Mouse (Mus musculus): Measurements from ENCODE around the gene Zbtb8b.
"Not testable (repeated sequence)": the region's sequence is repeated elsewhere in the genome, so short reads cannot be mapped to it uniquely, and the experiment has no call there.

Zbtb8b gene

GRCm38 (mm10) chr4:129416478-129416877 lies 24.2 kb downstream of the Zbtb8b start:
- in situ Hi-C loops (cut with MboI, MseI): no loop called here

DNA sequence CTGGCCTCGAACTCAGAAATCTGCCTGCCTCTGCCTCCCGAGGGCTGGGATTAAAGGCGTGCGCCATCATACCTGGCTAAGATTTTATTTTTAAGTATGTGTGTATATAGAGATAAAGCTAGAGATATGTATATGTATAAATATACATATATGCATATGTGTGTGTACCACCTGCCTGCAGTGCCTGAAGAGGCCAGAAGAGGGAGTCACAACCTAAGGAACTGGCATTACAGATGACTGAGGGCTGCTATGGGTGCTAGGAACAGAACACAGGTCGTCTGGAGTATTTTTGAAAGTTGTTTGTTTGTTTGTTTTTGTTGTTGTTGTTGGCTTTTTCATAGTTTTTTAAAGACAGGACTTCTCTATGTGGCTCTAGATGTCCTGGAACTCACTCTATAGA lies 24.8 kb downstream of the Zbtb8b start:
- in situ Hi-C loops (cut with MboI, MseI): no loop called here

DNA sequence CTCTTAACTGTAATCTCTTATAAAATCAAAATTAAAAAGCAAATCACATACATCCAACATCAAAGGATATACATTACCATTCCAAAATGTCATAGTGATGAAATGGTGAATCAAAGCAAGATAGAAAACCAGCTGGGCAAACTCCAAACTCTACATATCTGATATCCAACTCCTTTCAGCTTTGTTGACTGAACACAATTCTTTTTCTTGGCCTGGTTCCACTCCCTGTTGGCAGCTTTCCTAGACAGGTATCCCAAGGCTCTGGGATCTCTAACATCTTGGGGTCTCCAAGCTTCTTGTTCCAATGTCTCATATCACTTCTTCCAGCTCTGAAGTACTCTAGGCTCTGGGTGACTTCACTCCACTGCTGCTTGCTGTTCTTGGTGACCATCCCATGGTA lies 29.7 kb downstream of the Zbtb8b start:
- in situ Hi-C loops (cut with MboI, MseI): no loop called here

DNA sequence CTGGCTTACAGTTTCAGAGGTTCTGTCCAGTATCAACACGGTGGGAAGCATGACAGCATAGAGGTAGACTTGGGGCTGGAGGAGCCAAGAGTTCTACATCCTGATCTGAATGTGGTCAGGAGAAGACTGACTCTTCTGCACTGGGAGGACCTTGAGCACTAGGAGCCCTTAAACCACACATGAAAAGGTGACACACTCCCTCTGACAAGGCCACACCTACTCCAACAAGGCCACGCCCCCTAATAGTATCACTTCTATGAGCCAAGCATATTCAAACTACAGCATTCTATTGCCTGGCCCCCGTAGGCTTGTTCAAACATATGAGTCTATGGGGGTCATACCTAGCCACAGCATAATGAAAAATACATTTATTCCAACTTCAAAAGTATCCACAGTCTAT lies 30.1 kb downstream of the Zbtb8b start:
- in situ Hi-C loops (cut with MboI, MseI): not testable (repeated sequence)

DNA sequence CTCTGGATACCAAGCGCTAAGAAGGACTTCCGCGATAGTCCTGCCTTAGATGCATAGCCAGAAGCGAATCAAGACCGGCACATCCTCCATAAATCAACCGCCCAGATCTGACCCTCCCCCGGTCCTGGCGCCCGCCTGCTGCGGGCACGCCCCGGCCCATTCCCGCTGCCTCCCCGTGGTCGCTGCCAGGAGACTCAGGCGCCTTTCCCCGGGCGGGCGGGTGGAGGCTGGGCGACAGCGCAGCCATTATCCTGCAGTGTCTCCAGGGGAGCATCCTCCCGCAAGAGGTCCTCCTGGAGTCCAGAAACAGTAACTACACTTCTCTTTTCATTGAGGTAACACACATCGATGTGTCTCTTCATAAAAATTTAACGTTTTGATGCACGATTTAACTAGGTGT lies 34.2 kb downstream of the Zbtb8b start:
- in situ Hi-C loops (cut with MboI, MseI): no loop called here

DNA sequence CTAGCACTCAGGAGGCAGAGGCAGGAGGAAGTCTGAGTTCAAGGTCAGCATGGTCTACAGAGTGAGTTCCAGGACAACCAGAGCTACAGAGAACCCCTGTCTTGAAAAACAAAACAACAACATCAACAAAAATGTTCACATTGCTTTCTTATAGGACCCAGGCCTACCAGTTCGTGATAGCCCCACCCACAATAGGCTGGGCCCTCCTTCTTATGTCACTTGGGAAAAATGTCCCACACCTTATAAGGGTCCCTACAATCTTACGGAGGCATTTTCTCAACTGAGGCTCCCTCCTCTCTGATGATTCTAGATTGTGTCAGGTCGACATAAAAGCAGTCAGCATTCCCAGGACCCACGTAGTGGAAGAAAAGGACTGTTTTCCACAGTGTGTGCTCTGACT lies 40.8 kb downstream of the Zbtb8b start:
- in situ Hi-C loops (cut with MboI, MseI): no loop called here

- in situ Hi-C loops (cut with MboI, MseI): no loop called here
Measured at GRCm38 (mm10) chr4:129396960-129397359, 43.7 kb downstream of the Zbtb8b start.

GRCm38 (mm10) chr4:129394089-129394870 lies 46.4 kb downstream of the Zbtb8b start:
- in situ Hi-C loops (cut with MboI, MseI): no loop called here

DNA sequence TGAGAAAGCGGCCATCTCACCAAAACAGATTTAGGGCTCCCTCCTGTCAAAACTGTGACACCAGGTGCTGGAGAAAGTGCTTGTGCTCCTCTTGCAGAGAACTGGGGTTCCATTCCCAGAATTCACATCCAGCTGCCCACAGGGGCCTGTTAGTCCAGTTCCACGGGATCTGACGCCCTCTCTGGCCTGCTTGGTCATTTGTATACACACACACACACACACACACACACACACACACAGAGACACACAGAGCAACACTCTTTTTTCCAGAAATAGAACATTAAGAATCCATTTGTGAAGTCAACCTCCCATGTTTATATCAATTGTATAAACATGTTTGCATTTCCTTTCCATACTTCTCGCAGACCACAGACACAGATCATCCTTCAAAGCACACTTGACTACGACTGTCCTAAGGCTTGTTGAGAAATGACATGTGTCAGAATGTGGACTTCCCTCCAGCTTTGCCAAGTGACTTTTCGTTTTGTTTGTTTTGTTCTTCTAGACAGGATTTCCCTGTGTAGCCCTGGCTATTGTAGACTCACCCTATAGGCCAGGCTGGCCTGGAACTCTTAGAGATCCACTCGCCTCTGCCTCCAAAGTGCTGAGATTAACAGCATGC lies 49.6 kb downstream of the Zbtb8b start:
- in situ Hi-C loops (cut with MboI, MseI): no loop called here

DNA sequence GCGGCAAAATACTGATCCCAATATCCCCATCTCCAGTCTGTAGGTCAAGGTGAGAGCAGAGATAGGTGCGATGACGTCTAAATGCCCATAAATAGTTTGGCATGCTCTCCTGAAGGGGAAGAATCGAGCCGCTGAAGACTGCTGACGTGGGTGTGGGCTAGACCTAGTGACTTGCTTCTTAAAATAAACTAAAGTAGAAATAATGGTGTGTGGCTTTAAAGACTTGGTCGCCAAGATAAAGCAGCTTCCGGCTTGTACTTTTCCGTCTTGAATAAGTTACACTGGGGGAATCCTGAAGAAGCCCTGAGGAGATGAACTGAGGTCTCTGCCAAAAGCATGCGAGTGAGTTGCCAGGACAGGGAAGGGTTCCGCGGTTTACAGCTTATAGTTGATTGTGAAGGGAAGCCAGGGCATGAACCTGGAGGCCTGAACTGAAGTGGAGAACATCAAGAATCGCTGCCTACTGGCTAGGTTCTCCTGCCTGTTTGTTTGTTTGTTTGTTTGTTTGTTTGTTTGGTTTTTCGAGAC lies 50.4 kb downstream of the Zbtb8b start:
- in situ Hi-C loops (cut with MboI, MseI): no loop called here

GRCm38 (mm10) chr4:129388404-129388803 lies 52.2 kb downstream of the Zbtb8b start:
- in situ Hi-C loops (cut with MboI, MseI): no loop called here

GRCm38 (mm10) chr4:129386989-129387388 lies 53.7 kb downstream of the Zbtb8b start:
- in situ Hi-C loops (cut with MboI, MseI): no loop called here

- in situ Hi-C loops (cut with MboI, MseI): no loop called here
Measured at GRCm38 (mm10) chr4:129386269-129386946, 54.2 kb downstream of the Zbtb8b start.

DNA sequence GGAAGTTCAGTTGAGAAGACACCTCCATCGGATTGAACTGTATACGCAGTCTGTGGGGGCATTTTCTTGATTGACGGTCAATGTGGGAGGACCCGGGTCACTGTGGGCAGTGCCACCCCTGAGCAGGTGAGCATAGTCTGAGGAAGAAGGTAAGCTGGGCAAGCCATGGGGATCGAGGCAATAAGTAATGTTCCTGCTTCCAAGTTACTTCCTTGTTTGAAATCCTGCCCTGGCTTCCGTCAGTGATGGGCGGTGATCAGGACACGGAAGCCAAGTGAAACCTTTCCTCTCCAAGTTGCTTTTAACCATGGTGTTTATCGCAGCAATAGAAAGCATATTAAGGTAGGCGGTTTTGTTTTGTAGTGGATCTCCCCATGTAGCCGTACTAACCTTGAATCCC lies 55.0 kb downstream of the Zbtb8b start:
- in situ Hi-C loops (cut with MboI, MseI): no loop called here

DNA sequence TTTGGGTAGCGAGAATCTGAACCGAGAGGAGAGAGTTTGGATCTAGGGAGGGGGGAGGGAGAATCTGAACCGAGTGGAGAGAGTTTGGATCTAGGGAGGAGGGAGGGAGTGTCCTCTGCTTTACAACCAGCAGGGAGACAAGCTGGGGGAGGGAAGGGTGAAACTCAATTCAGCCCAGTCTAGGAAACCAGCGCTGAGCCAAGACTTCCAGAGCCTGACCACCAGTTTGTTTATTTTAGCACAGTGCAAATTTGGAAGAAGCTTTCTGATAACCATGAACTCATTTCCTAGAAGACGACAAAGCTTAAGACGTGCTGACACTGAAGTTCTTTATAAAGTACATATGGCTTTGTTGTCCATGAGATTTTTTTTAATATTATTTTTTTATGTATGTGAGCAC lies 56.2 kb downstream of the Zbtb8b start:
- in situ Hi-C loops (cut with MboI, MseI): no loop called here

- in situ Hi-C loops (cut with MboI, MseI): no loop called here
Measured at GRCm38 (mm10) chr4:129383586-129383985, 57.1 kb downstream of the Zbtb8b start.

DNA sequence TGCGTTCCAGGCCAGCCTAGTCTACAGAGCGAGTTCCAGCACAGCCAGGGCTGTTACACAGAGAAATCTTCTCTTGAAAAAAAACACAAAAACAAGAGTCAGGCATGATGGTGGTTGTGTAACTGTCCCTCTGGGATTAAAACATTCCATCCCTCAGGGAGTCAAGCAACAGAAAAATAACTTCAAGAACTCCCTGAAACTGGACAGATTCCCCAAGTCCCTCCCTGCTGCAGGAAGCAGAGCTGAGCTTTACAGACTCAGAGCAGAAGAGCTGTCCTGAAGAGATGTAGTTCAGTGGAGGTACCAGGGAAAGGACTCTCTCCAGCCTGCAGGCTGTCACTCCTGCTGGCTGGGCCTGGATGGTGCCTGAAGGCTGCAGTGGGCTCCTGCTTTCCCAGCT lies 58.2 kb downstream of the Zbtb8b start:
- in situ Hi-C loops (cut with MboI, MseI): no loop called here

DNA sequence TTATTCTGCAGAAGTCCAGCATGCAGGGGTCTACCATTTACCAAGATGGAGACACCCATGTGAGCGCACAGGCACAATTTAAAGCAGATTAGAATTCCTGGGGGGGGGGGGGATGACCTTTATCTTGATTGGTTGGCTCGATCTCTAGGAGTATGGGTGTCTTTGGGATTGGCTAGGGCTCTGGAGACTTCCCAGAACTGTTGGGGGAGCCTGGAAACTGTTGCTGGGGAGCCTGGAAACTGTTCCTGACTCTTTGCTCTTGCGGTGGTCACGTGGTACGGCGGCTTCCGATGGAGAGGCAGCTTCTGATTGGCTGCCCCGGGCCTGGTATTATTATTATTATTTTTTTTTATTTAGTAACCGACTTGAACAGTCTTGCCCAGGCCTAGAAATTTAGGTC lies 58.6 kb downstream of the Zbtb8b start:
- in situ Hi-C loops (cut with MboI, MseI): no loop called here

DNA sequence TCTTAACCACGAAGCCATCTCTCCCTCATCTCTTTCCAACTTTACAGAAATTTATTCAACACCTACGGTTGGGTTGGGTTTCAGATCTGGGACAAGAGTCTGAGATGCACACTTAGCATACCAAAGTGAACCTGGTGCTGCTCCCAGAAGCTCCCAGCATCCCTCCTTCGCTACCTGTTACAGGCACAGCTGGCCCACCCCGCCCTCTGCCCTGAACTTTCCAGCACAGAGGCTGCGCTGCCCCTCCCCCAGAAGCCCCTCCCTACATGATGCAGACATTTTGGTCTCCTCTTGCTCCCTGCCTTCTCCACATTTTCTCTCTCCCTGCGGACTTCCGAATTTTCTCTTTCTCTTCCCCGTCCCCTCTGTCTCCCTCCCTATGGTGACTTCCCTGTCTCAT lies 59.5 kb downstream of the Zbtb8b start:
- in situ Hi-C loops (cut with MboI, MseI): no loop called here

DNA sequence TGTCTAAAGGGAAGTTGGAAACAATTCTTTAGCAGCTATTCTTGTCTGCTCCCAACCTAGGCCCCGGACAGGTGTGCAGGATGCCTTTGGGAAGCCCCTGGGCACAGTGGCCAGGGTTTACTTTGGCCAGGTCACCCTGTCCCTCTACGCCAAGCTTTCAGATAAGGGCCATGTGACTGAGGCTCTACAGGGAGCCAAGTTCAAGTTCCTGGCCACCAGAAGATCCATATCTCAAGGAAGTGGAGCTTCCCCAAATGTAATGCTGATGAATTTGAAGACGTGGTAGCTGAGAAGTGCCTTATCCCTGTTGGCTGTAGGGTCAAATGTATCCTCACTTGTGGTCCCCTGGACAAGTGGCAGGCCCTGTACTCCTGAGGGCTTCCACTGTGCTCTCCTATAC lies 60.8 kb downstream of the Zbtb8b start:
- in situ Hi-C loops (cut with MboI, MseI): no loop called here

GRCm38 (mm10) chr4:129377601-129378390 lies 62.9 kb downstream of the Zbtb8b start, which contains the start of gene Zbtb8a:
TSS of gene Zbtb8a (minus strand) at chr4:129378116.
- in situ Hi-C loops (cut with MboI, MseI): no loop called here

Data from T-helper 2 cell (primary cell).